Mouse (Mus musculus): ENCODE results near the gene Galns.

DNA sequence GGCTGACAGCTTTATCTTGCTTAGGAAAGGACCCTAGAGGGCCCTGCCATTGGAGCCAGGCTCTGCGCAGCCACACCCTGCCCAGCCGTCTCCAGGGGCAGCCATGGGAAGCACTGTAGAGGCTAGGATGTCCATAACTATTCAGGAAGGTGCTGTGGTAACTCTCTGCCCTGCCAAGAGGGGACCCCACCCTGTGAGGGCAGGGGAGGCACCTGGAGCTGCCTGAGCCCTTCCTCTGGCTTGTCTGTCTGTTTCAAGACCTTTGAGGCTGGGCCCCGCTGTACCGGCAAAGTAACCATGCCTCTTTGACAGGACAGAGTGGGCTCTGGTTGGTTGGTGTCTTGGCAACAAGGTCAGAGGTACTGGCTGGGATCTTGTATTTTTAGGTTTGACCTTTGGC is 29.6 kb upstream of the Galns start:
- TF ChIP-seq NRF1 (IDR thresholded peaks at IDR 0.05; ENCODE audit: low read depth, low read length) = no peak
- TF ChIP-seq POLR2AphosphoS2 (IDR thresholded peaks at IDR 0.05; ENCODE audit: low read depth, low read length) = no peak
- no peak for TF ChIP-seq ZMIZ1 (IDR thresholded peaks at IDR 0.05; ENCODE audit: low read depth, low read length)
- no peak for TF ChIP-seq POLR2A (IDR thresholded peaks at IDR 0.05; ENCODE audit: low read depth, low read length)
- no peak for TF ChIP-seq UBTF (IDR thresholded peaks at IDR 0.05; ENCODE audit: low read depth, low read length)
- TF ChIP-seq CTCF (conservative IDR thresholded peaks at IDR 0.05 in 1 of 2, IDR thresholded peaks at IDR 0.05 in 1 of 2; ENCODE audit: low read depth in 2 of 2, low read length in 2 of 2) = no peak
- TF ChIP-seq ETS1 (conservative IDR thresholded peaks at IDR 0.05; ENCODE audit: low read depth, low read length) = no peak
- no peak for TF ChIP-seq TCF12 (IDR thresholded peaks at IDR 0.05; ENCODE audit: low read depth, low read length)
- no peak for TF ChIP-seq RCOR1 (conservative IDR thresholded peaks at IDR 0.05; ENCODE audit: low read depth, low read length)
